ENCODE assay signal across 20 mouse cellular contexts in the genomic region with DNA sequence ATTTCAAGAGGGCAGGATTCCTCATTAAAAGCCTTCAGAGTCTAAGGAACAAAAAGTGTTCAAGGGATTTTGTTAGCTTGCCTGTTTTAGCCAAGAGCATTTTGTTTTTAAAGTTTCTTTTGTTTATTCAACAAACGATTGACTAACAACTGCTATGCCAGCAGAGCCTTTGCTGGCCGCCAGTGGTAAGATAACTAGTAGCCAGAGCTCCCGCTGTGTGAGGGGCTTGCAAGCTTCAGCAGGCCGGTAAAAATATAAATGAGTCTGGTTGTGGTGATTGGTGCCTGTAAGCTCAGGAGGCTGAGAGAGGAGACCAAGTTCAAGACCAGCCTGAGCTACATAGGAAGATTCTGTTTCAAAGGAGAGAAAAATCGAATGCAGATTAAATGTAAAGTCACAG.
DNase-seq lines count a peak whose midpoint lies in the region; ATAC-seq lines count a peak whose summit lies in the region.
"Had no signal": no experiment of that assay in that cellular context is flagged by ENCODE, and none has a peak within 500 bp of the region (broad histone marks: within the 10 kb centered on the region; RNA-seq: fewer than 3 reads in every experiment).

No protein-coding gene starts in this region.

- no peaks in the 10 kb centered on the region for H3K27me3 ChIP-seq in kidney, embryonic 14.5 days (ENCODE audit: control insufficient read depth, insufficient read depth, low read length)
- no peaks in the 10 kb centered on the region for H3K27me3 ChIP-seq in lung, embryonic 15.5 days
- H3K27me3 ChIP-seq in midbrain, embryonic 15.5 days (replicated peaks): no peaks in the 10 kb centered on the region

- no peak overlapping the region for H3K4me2 ChIP-seq in kidney, embryonic 14.5 days (replicated peaks; ENCODE audit: low read depth, low read length)
- no peak overlapping the region for H3K4me2 ChIP-seq in lung, embryonic 15.5 days
- no peak overlapping the region for H3K4me2 ChIP-seq in midbrain, embryonic 15.5 days
- H3K4me2 ChIP-seq: neural tube, embryonic 13.5 days had no signal

- DNase-seq in cerebellum, postnatal 10 days: peak; percentile 36 to 52
- no peak for DNase-seq in cerebellum, adult 18-20 months
- DNase-seq in kidney, postnatal 4 days: no peak
- no peak for DNase-seq in lung, postnatal 4 days
- DNase-seq in frontal cortex, postnatal 25 days (ENCODE audit: low spot score in 2 of 2): no peak
- DNase-seq: adrenal gland, adult 8-10 months; gastrocnemius, postnatal 10 days; heart, adult 2 months; kidney, adult 8-10 months; thymus, postnatal 14 days had no signal

- H3K4me3 ChIP-seq in kidney, embryonic 14.5 days (ENCODE audit: low read length): no peak overlapping the region
- H3K4me3 ChIP-seq in lung, embryonic 15.5 days: no peak overlapping the region
- H3K4me3 ChIP-seq in midbrain, embryonic 15.5 days: no peak overlapping the region
- H3K4me3 ChIP-seq: forebrain, embryonic 10.5 days; heart, adult 2 months; hindbrain, embryonic 10.5 days; midbrain, embryonic 10.5 days; neural tube, embryonic 13.5 days had no signal

- no peak for ATAC-seq in kidney, embryonic 14.5 days (ENCODE audit: low FRiP score, low TSS enrichment)
- ATAC-seq in lung, embryonic 15.5 days (ENCODE audit: borderline replicate concordance, extremely low read depth, low FRiP score, low TSS enrichment): no peak
- ATAC-seq in midbrain, embryonic 15.5 days (replicated peaks): no peak
- ATAC-seq: hindbrain, postnatal 0 days had no signal

- no peaks in the 10 kb centered on the region for H3K9me3 ChIP-seq in kidney, embryonic 14.5 days (ENCODE audit: control insufficient read depth, low read length)
- no peaks in the 10 kb centered on the region for H3K9me3 ChIP-seq in lung, embryonic 15.5 days
- no peaks in the 10 kb centered on the region for H3K9me3 ChIP-seq in midbrain, embryonic 15.5 days
- H3K9me3 ChIP-seq: forebrain, embryonic 10.5 days; hindbrain, embryonic 10.5 days; midbrain, embryonic 10.5 days; neural tube, embryonic 13.5 days had no signal

- H3K36me3 ChIP-seq in kidney, embryonic 14.5 days (ENCODE audit: control insufficient read depth, insufficient read depth, low read length): no peaks in the 10 kb centered on the region
- no peaks in the 10 kb centered on the region for H3K36me3 ChIP-seq in lung, embryonic 15.5 days
- no peaks in the 10 kb centered on the region for H3K36me3 ChIP-seq in midbrain, embryonic 15.5 days (replicated peaks)
- H3K36me3 ChIP-seq: forebrain, embryonic 10.5 days; hindbrain, embryonic 10.5 days; midbrain, embryonic 10.5 days; neural tube, embryonic 13.5 days had no signal

- 40% methylated on average over 5 of the region's 5 CpGs for WGBS in kidney, embryonic 14.5 days
- WGBS in lung, embryonic 15.5 days: 36% methylated on average over 5 of the region's 5 CpGs
- WGBS in midbrain, embryonic 15.5 days: 34% methylated on average over 5 of the region's 5 CpGs

- no peak overlapping the region for H3K9ac ChIP-seq in kidney, embryonic 14.5 days (ENCODE audit: low read depth, low read length)
- H3K9ac ChIP-seq in lung, embryonic 15.5 days: no peak overlapping the region
- no peak overlapping the region for H3K9ac ChIP-seq in midbrain, embryonic 15.5 days
- H3K9ac ChIP-seq: liver, embryonic 14.5 days; neural tube, embryonic 13.5 days had no signal

- peak overlapping the region; percentile 65; the same call in 1 of the 2 replicates for H3K27ac ChIP-seq in kidney, embryonic 14.5 days (ENCODE audit: low read depth, low read length)
- H3K27ac ChIP-seq in lung, embryonic 15.5 days: peak overlapping the region; percentile 94
- no peak overlapping the region for H3K27ac ChIP-seq in midbrain, embryonic 15.5 days
- H3K27ac ChIP-seq: forebrain, embryonic 10.5 days; heart, adult 2 months; hindbrain, embryonic 10.5 days; hindbrain, postnatal 0 days; liver, embryonic 14.5 days; macrophage; midbrain, embryonic 10.5 days; neural tube, embryonic 13.5 days had no signal

- H3K4me1 ChIP-seq in kidney, embryonic 14.5 days (ENCODE audit: control insufficient read depth, insufficient read depth, low read length): peaks cover 33% of the 10 kb centered on the region
- peaks cover 67% of the 10 kb centered on the region for H3K4me1 ChIP-seq in lung, embryonic 15.5 days
- H3K4me1 ChIP-seq in midbrain, embryonic 15.5 days: peaks cover 4% of the 10 kb centered on the region; the same call in 1 of the 2 replicates

Comparison
In these comparisons a context has a peak if more than half of its experiments do, and no peak if none do; other contexts are left out.
1. DNase-seq: peak in cerebellum, postnatal 10 days (2 of 2); none in cerebellum, adult 18-20 months (0 of 2), kidney, postnatal 4 days (0 of 2), lung, postnatal 4 days (0 of 2) and frontal cortex, postnatal 25 days (0 of 2).